Mouse (Mus musculus) layer of hippocampus, adult 2 months (tissue): Measurements from ENCODE around the gene Ccdc189. TPM values are rescaled to one million over a fixed set of nuclear protein-coding genes. Genes with fewer than 3 reads are reported as not detected.
A peak's percentile ranks its signal among the peaks of the same experiment; 100 is the strongest.

Experiments used
- DNase-seq, 2 experiments: peaks; one replicate each; pipeline ENCODE4 v3.0.0; 2022; ENCODE audit warnings: low spot score in 2 of 2
- H3K27ac ChIP-seq: fragments of 200-600 bp; 2 replicates; pipeline ENCODE4 v1.8.1; 2022
- H3K4me3 ChIP-seq: fragments of 200-600 bp; 2 replicates; pipeline ENCODE4 v1.8.1; 2022; ENCODE audit warnings: mild to moderate bottlenecking
- CTCF ChIP-seq: fragments of 200-600 bp; conservative IDR thresholded peaks from 2 replicates; pipeline ENCODE4 v1.8.1; 2022; ENCODE audit warnings: antibody characterized with exemption, mild to moderate bottlenecking, moderate library complexity
- total RNA-seq, 2 experiments: library from RNA; stranded (reverse); gene quantifications; 2 replicates each; pipeline ENCODE4 v1.2.3; 2021

The Ccdc189 gene
- total RNA-seq, 2 experiments from 2014 or later, result 11.5 to 12.9 TPM

GRCm38 (mm10) chr7:127586149-127586548 is 2.2 kb downstream of the Ccdc189 start:
- no peak overlapping the region for H3K27ac ChIP-seq
- TF ChIP-seq CTCF, result no peak
- H3K4me3 ChIP-seq, result no peak overlapping the region
- DNase-seq, result no peak

GRCm38 (mm10) chr7:127585031-127585430 is 3.4 kb downstream of the Ccdc189 start:
- no peak for TF ChIP-seq CTCF
- H3K27ac ChIP-seq, result no peak overlapping the region
- no peak for DNase-seq
- H3K4me3 ChIP-seq, result no peak overlapping the region

- no peak for DNase-seq
- Histone ChIP-seq H3K4me3 (no peak overlapping the region), H3K27ac (no peak overlapping the region)
- TF ChIP-seq CTCF, result no peak
Observed at GRCm38 (mm10) chr7:127583260-127583659, 5.1 kb downstream of the Ccdc189 start.

- no peak for TF ChIP-seq CTCF
- no peak for DNase-seq
- Histone ChIP-seq H3K4me3 (peak overlapping the region; percentile 87), H3K27ac (peak overlapping the region; percentile 94)
Observed at GRCm38 (mm10) chr7:127574115-127574514, 14.3 kb downstream of the Ccdc189 start.

GRCm38 (mm10) chr7:127573503-127574008 is 14.8 kb downstream of the Ccdc189 start:
- no peak for TF ChIP-seq CTCF
- no peak for DNase-seq
- H3K27ac ChIP-seq, result peak overlapping the region; percentile 94
- peak overlapping the region; percentile 87 for H3K4me3 ChIP-seq

GRCm38 (mm10) chr7:127572895-127573471 is 15.4 kb downstream of the Ccdc189 start, which contains the start of gene Phkg2:
Phkg2 (plus strand) TSS chr7:127573340.
- H3K27ac ChIP-seq, result peak within 1 kb of the TSS; percentile 94
- peak; percentile 36; the same call in 1 of the 2 replicates for TF ChIP-seq CTCF
- DNase-seq, result peak; percentile 86 to 97
- H3K4me3 ChIP-seq, result peak within 1 kb of the TSS; percentile 87

GRCm38 (mm10) chr7:127564381-127565150 is 23.8 kb downstream of the Ccdc189 start:
- H3K27ac ChIP-seq, result no peak overlapping the region

GRCm38 (mm10) chr7:127561340-127561858 is 27.0 kb downstream of the Ccdc189 start, which contains the start of gene Tmem265:
Tmem265 (plus strand) TSS chr7:127561390.
- Histone ChIP-seq H3K4me3 (no peak within 1 kb of the TSS), H3K27ac (no peak within 1 kb of the TSS)
- no peak for DNase-seq
- no peak for TF ChIP-seq CTCF

More at GRCm38 (mm10) chr7:127564381-127565150, 23.8 kb downstream of the Ccdc189 start:
- TF ChIP-seq CTCF, result peak; percentile 25; the same call in 1 of the 2 replicates
- no peak overlapping the region for H3K4me3 ChIP-seq
- no peak for DNase-seq

GRCm38 (mm10) chr7:127560580-127560979 is 27.8 kb downstream of the Ccdc189 start:
- no peak overlapping the region for H3K4me3 ChIP-seq
- no peak for DNase-seq
- TF ChIP-seq CTCF, result no peak
- H3K27ac ChIP-seq, result no peak overlapping the region

GRCm38 (mm10) chr7:127551558-127551957 is 36.8 kb downstream of the Ccdc189 start:
- no peak for TF ChIP-seq CTCF
- no peak overlapping the region for H3K27ac ChIP-seq
- DNase-seq, result no peak
- H3K4me3 ChIP-seq, result no peak overlapping the region

- no peak for TF ChIP-seq CTCF
- no peak overlapping the region for H3K4me3 ChIP-seq
- peak overlapping the region; percentile 39; the same call in 1 of the 2 replicates for H3K27ac ChIP-seq
- DNase-seq, result peak in 1 of 2 experiments; percentile 33
Observed at GRCm38 (mm10) chr7:127549116-127549835, 39.1 kb downstream of the Ccdc189 start.

- no peak for DNase-seq
- Histone ChIP-seq H3K4me3 (no peak overlapping the region), H3K27ac (no peak overlapping the region)
- no peak for TF ChIP-seq CTCF
Observed at GRCm38 (mm10) chr7:127541671-127542070, 46.7 kb downstream of the Ccdc189 start.

Other genes starting within 250 kb of the Ccdc189 start
- gene Zfp768, start 243.0 kb downstream of the Ccdc189 start, total RNA-seq, result 10 to 100 TPM; 11.4 to 11.8 TPM
- 1 to 10 TPM; 6.7 to 6.9 TPM for gene Zfp747, start 212.5 kb downstream of the Ccdc189 start, total RNA-seq
- gene 9130019O22Rik, start 201.4 kb downstream of the Ccdc189 start, total RNA-seq, result 1 to 10 TPM; 3.1 to 4.2 TPM
- gene E430018J23Rik, start 195.0 kb downstream of the Ccdc189 start, total RNA-seq, result 1 to 10 TPM; 7.5 to 8.0 TPM
- 1 to 10 TPM; 4.4 to 4.5 TPM for gene Zfp764, start 181.8 kb downstream of the Ccdc189 start, total RNA-seq
- 10 to 100 TPM; 12.2 to 17.3 TPM for gene Zfp688, start 166.5 kb downstream of the Ccdc189 start, total RNA-seq
- 1 to 10 TPM; 5.0 to 7.6 TPM for gene Zfp689, start 139.4 kb downstream of the Ccdc189 start, total RNA-seq
- 10 to 100 TPM; 29.2 to 35.3 TPM for gene Prr14, start 129.0 kb downstream of the Ccdc189 start, total RNA-seq
- gene Fbrs, start 109.4 kb downstream of the Ccdc189 start, total RNA-seq, result 10 to 100 TPM; 60.3 to 72.5 TPM
- 100 to 1,000 TPM; 118 to 127 TPM for gene Srcap, start 76.6 kb downstream of the Ccdc189 start, total RNA-seq
- 10 to 100 TPM in 1 of 2 experiments, 1 to 10 TPM in 1; 9.0 to 12.0 TPM for gene Gm42715, start 69.0 kb downstream of the Ccdc189 start, total RNA-seq
- not detected for gene Tmem265, start 27.2 kb downstream of the Ccdc189 start, total RNA-seq
- gene Phkg2, start 15.3 kb downstream of the Ccdc189 start, total RNA-seq, result 10 to 100 TPM; 80.4 to 84.2 TPM
- 10 to 100 TPM; 69.5 to 72.8 TPM for gene Rnf40, start 172 bp upstream of the Ccdc189 start, total RNA-seq
- gene Zfp629, start 27.2 kb upstream of the Ccdc189 start, total RNA-seq, result 10 to 100 TPM; 21.8 to 22.5 TPM
- gene Bcl7c, start 120.3 kb upstream of the Ccdc189 start, total RNA-seq, result 10 to 100 TPM; 20.1 to 26.6 TPM
- gene Ctf1, start 124.1 kb upstream of the Ccdc189 start, total RNA-seq, result 1 to 10 TPM; 1.9 to 3.1 TPM
- not detected for gene Ctf2, start 143.6 kb upstream of the Ccdc189 start, total RNA-seq
- 10 to 100 TPM; 53.8 to 59.7 TPM for gene Fbxl19, start 155.9 kb upstream of the Ccdc189 start, total RNA-seq
- gene Orai3, start 181.2 kb upstream of the Ccdc189 start, total RNA-seq, result 10 to 100 TPM; 30.1 to 31.5 TPM
- gene Setd1a, start 188.1 kb upstream of the Ccdc189 start, total RNA-seq, result 10 to 100 TPM; 44.5 to 49.4 TPM
- gene Gm49388, start 197.0 kb upstream of the Ccdc189 start, total RNA-seq, result 1 to 10 TPM; 1.4 to 3.3 TPM
- 1 to 10 TPM; 7.0 to 8.8 TPM for gene Hsd3b7, start 212.0 kb upstream of the Ccdc189 start, total RNA-seq
- gene Stx4a, start 235.7 kb upstream of the Ccdc189 start, total RNA-seq, result 10 to 100 TPM; 60.2 to 64.6 TPM
- gene Stx1b, start 236.0 kb upstream of the Ccdc189 start, total RNA-seq, result 100 to 1,000 TPM; 336 to 351 TPM